In the genomic region with DNA sequence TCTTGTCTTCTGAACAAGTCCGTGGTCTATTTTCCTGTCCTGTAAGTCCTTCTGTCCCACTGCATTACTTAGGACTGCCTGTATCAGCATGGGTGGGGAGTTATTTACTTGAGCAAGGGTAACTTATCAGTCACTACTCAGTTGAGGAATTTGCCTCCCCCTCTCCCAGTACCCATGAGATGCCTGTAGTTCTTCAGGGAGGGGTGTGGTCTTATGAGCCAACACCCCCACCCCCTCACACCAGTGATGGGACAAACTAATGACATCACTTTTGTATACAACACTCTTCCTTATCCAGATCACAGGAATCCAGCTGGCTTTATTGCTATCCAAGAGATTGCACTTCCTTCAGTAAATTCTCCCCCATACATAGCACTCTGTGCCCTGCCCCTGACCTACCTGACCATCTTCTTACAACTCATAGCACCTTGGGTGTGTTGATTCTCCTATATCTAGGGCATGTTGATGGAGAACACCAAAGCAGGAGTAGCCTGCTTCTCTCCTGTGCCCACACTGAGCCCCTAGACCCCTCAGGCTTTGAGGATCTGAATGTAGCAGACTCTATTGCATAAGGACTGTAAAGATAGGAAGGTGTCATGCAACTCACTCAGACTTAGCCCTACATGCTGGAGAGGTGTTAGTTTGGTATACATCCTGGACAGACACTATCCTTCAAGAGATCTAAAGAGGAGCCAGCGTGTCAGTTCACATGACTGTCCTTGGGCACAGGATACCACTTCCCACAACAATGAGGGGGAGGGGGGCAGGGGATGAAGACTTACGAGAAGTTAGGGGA, we compare ENCODE assay signal across 16 mouse cellular contexts. TPM values are rescaled to one million over a fixed set of nuclear protein-coding genes. Genes with fewer than 3 reads are reported as not detected.
A peak's percentile ranks its signal among the peaks of the same experiment; 100 is the strongest.
DNase-seq lines count a peak whose midpoint lies in the region; ATAC-seq and TF ChIP-seq lines count a peak whose summit lies in the region.
"Had no signal": no experiment of that assay in that cellular context is flagged by ENCODE, and none has a peak within 500 bp of the region (broad histone marks: within the 10 kb centered on the region; RNA-seq: fewer than 3 reads in every experiment).

No protein-coding gene starts in this region.

- no peak for DNase-seq in kidney, postnatal 0 days (ENCODE audit: low spot score)
- no peak for DNase-seq in kidney, adult 18-20 months
- peak; percentile 73 for DNase-seq in lung, postnatal 0 days (ENCODE audit: low spot score)
- peak; percentile 35 for DNase-seq in stomach, postnatal 0 days (ENCODE audit: low spot score)
- DNase-seq in spleen, postnatal 36 days (ENCODE audit: low spot score in 2 of 2): no peak
- DNase-seq: B cell, adult 2 months; heart, adult 11 months; thymus, postnatal 14 days had no signal

- no peak overlapping the region for H3K4me3 ChIP-seq in kidney, postnatal 0 days (replicated peaks; ENCODE audit: low read depth, low read length)
- peak overlapping the region; percentile 19; the same call in 1 of the 2 replicates for H3K4me3 ChIP-seq in intestine, embryonic 16.5 days (ENCODE audit: low read length)
- H3K4me3 ChIP-seq in lung, postnatal 0 days (ENCODE audit: low read depth, low read length): no peak overlapping the region
- H3K4me3 ChIP-seq in stomach, postnatal 0 days (ENCODE audit: low read depth, low read length): no peak overlapping the region
- H3K4me3 ChIP-seq in midbrain, embryonic 13.5 days (replicated peaks): no peak overlapping the region
- H3K4me3 ChIP-seq: midbrain, embryonic 10.5 days had no signal

- H3K27ac ChIP-seq in kidney, postnatal 0 days: peak overlapping the region; percentile 62; the same call in 1 of the 2 replicates
- peak overlapping the region; percentile 94 for H3K27ac ChIP-seq in intestine, embryonic 16.5 days (ENCODE audit: low read length)
- H3K27ac ChIP-seq in lung, postnatal 0 days (ENCODE audit: low read length): no peak overlapping the region
- H3K27ac ChIP-seq in stomach, postnatal 0 days (replicated peaks): peak overlapping the region; percentile 35
- H3K27ac ChIP-seq in midbrain, embryonic 13.5 days: no peak overlapping the region
- H3K27ac ChIP-seq: hindbrain, postnatal 0 days; midbrain, embryonic 10.5 days had no signal

- H3K9me3 ChIP-seq in kidney, postnatal 0 days (replicated peaks; ENCODE audit: low read length): no peaks in the 10 kb centered on the region
- H3K9me3 ChIP-seq in intestine, embryonic 16.5 days (ENCODE audit: control insufficient read depth, low read length): no peaks in the 10 kb centered on the region
- H3K9me3 ChIP-seq in lung, postnatal 0 days (ENCODE audit: low read length): no peaks in the 10 kb centered on the region
- no peaks in the 10 kb centered on the region for H3K9me3 ChIP-seq in stomach, postnatal 0 days (ENCODE audit: control insufficient read depth, low read length)
- H3K9me3 ChIP-seq in midbrain, embryonic 13.5 days: no peaks in the 10 kb centered on the region
- H3K9me3 ChIP-seq: midbrain, embryonic 10.5 days had no signal

- no peak; the same call in 1 of the 2 replicates for TF ChIP-seq EP300 in lung, postnatal 0 days (IDR thresholded peaks at IDR 0.05)
- no peak for TF ChIP-seq EP300 in stomach, postnatal 0 days (optimal IDR thresholded peaks at IDR 0.05)

- TF ChIP-seq CTCF in kidney, postnatal 0 days (IDR thresholded peaks at IDR 0.05; ENCODE audit: low read depth): no peak
- TF ChIP-seq CTCF in lung, postnatal 0 days (IDR thresholded peaks at IDR 0.05): no peak
- no peak for TF ChIP-seq CTCF in stomach, postnatal 0 days (IDR thresholded peaks at IDR 0.05; ENCODE audit: low read depth)

- H3K27me3 ChIP-seq in kidney, postnatal 0 days (ENCODE audit: insufficient read depth, low read length): no peaks in the 10 kb centered on the region
- H3K27me3 ChIP-seq in intestine, embryonic 16.5 days (replicated peaks; ENCODE audit: control insufficient read depth, insufficient read depth, low read length): no peaks in the 10 kb centered on the region
- no peaks in the 10 kb centered on the region for H3K27me3 ChIP-seq in lung, postnatal 0 days (replicated peaks; ENCODE audit: insufficient read depth, low read length)
- no peaks in the 10 kb centered on the region for H3K27me3 ChIP-seq in stomach, postnatal 0 days (ENCODE audit: control insufficient read depth, insufficient read depth, low read length)
- H3K27me3 ChIP-seq in midbrain, embryonic 13.5 days: no peaks in the 10 kb centered on the region

- whole genome bisulfite sequencing in kidney, postnatal 0 days: 79% methylated on average over 3 of the region's 3 CpGs
- WGBS in intestine, embryonic 16.5 days: 43% methylated on average over 3 of the region's 3 CpGs
- WGBS in lung, postnatal 0 days: 41% methylated on average over 3 of the region's 3 CpGs
- WGBS in stomach, postnatal 0 days: 65% methylated on average over 3 of the region's 3 CpGs
- WGBS in midbrain, embryonic 13.5 days: 90% methylated on average over 3 of the region's 3 CpGs

- H3K4me1 ChIP-seq in kidney, postnatal 0 days (replicated peaks; ENCODE audit: insufficient read depth, low read length): peaks cover 9% of the 10 kb centered on the region; the same call in 1 of the 2 replicates
- H3K4me1 ChIP-seq in intestine, embryonic 16.5 days (ENCODE audit: control insufficient read depth, insufficient read depth, low read length): peaks cover 13% of the 10 kb centered on the region; the same call in 1 of the 2 replicates
- H3K4me1 ChIP-seq in lung, postnatal 0 days (ENCODE audit: insufficient read depth, low read depth, low read length): peaks cover 11% of the 10 kb centered on the region; the same call in 1 of the 2 replicates
- H3K4me1 ChIP-seq in stomach, postnatal 0 days (replicated peaks; ENCODE audit: control insufficient read depth, insufficient read depth): 0 out of 2 replicates have a peak, but pooled peaks cover 2% of the 10 kb centered on the region
- no peaks in the 10 kb centered on the region for H3K4me1 ChIP-seq in midbrain, embryonic 13.5 days (replicated peaks)
- H3K4me1 ChIP-seq: midbrain, embryonic 10.5 days had no signal

- peak; percentile 44; the same call in 1 of the 2 replicates for ATAC-seq in kidney, postnatal 0 days (replicated peaks; ENCODE audit: low FRiP score, low read depth)
- peak; percentile 84 for ATAC-seq in intestine, embryonic 16.5 days
- peak; percentile 81 for ATAC-seq in lung, postnatal 0 days
- ATAC-seq in stomach, postnatal 0 days (ENCODE audit: low FRiP score, low TSS enrichment): peak; percentile 70
- no peak for ATAC-seq in midbrain, embryonic 13.5 days
- ATAC-seq: forebrain, embryonic 14.5 days; hindbrain, postnatal 0 days had no signal

- H3K36me3 ChIP-seq in kidney, postnatal 0 days (ENCODE audit: insufficient read depth, low read length): no peaks in the 10 kb centered on the region
- H3K36me3 ChIP-seq in intestine, embryonic 16.5 days (ENCODE audit: control insufficient read depth, insufficient read depth, low read length): no peaks in the 10 kb centered on the region
- H3K36me3 ChIP-seq in lung, postnatal 0 days (ENCODE audit: insufficient read depth, low read length): no peaks in the 10 kb centered on the region
- H3K36me3 ChIP-seq in stomach, postnatal 0 days (ENCODE audit: control insufficient read depth, insufficient read depth, low read length): no peaks in the 10 kb centered on the region
- H3K36me3 ChIP-seq in midbrain, embryonic 13.5 days: no peaks in the 10 kb centered on the region
- H3K36me3 ChIP-seq: midbrain, embryonic 10.5 days had no signal

- H3K4me2 ChIP-seq in kidney, postnatal 0 days (ENCODE audit: low read length): no peak overlapping the region
- peak overlapping the region; percentile 44 for H3K4me2 ChIP-seq in intestine, embryonic 16.5 days (ENCODE audit: low read depth, low read length)
- H3K4me2 ChIP-seq in lung, postnatal 0 days (replicated peaks; ENCODE audit: low read depth, low read length): no peak overlapping the region
- H3K4me2 ChIP-seq in stomach, postnatal 0 days (replicated peaks; ENCODE audit: low read depth): no peak overlapping the region
- no peak overlapping the region for H3K4me2 ChIP-seq in midbrain, embryonic 13.5 days (replicated peaks)

- no peak overlapping the region for H3K9ac ChIP-seq in kidney, postnatal 0 days (ENCODE audit: low read depth, low read length)
- no peak overlapping the region for H3K9ac ChIP-seq in intestine, embryonic 16.5 days (ENCODE audit: low read depth, low read length)
- no peak overlapping the region for H3K9ac ChIP-seq in lung, postnatal 0 days (replicated peaks; ENCODE audit: low read depth)
- no peak overlapping the region for H3K9ac ChIP-seq in stomach, postnatal 0 days (ENCODE audit: low read length)
- no peak overlapping the region for H3K9ac ChIP-seq in midbrain, embryonic 13.5 days (replicated peaks)

RNA-seq across cellular contexts. Expression of gene Rdh7, which starts 10.2 kb away (rescaled TPM):
- polyA plus RNA-seq in kidney, postnatal 0 days (2015; fragmentation: Nextera tagmentation; extraction: Ambion mirVana): 0.13 and 0.21 TPM in 2 replicates
- 0.86 and 1.1 TPM in 2 replicates for polyA plus RNA-seq in intestine, embryonic 16.5 days (2015; fragmentation: Nextera tagmentation; extraction: Ambion mirVana)
- polyA plus RNA-seq in lung, postnatal 0 days (2015; fragmentation: Nextera tagmentation; extraction: Ambion mirVana): not detected in 2 replicates
- 1.9 and 2.1 TPM in 2 replicates for polyA plus RNA-seq in stomach, postnatal 0 days (2015; fragmentation: Nextera tagmentation; extraction: Ambion mirVana)
- not detected in 2 replicates for polyA plus RNA-seq in midbrain, embryonic 13.5 days (2015; fragmentation: Nextera tagmentation; extraction: Ambion mirVana)
- polyA plus RNA-seq: cortical plate, adult 2 months; forebrain, embryonic 14.5 days; heart, postnatal 0 days; hindbrain, postnatal 0 days; midbrain, embryonic 10.5 days had no signal

RNA-seq across cellular contexts. Expression of gene Rdh16f2, which starts 12.2 kb away (rescaled TPM):
- polyA plus RNA-seq in kidney, postnatal 0 days (2015; fragmentation: Nextera tagmentation; extraction: Ambion mirVana): 2.1 and 2.3 TPM in 2 replicates
- 0.27 and 0.49 TPM in 2 replicates for polyA plus RNA-seq in intestine, embryonic 16.5 days (2015; fragmentation: Nextera tagmentation; extraction: Ambion mirVana)
- polyA plus RNA-seq in lung, postnatal 0 days (2015; fragmentation: Nextera tagmentation; extraction: Ambion mirVana): not detected in 2 replicates
- polyA plus RNA-seq in stomach, postnatal 0 days (2015; fragmentation: Nextera tagmentation; extraction: Ambion mirVana): not detected in 2 replicates
- polyA plus RNA-seq in midbrain, embryonic 13.5 days (2015; fragmentation: Nextera tagmentation; extraction: Ambion mirVana): not detected in 2 replicates
- polyA plus RNA-seq: cortical plate, adult 2 months; forebrain, embryonic 14.5 days; heart, postnatal 0 days; hindbrain, postnatal 0 days; limb, embryonic 14.5 days; midbrain, embryonic 10.5 days had no signal

RNA-seq across cellular contexts. Expression of gene Sdr9c7, which starts 19.9 kb away (rescaled TPM):
- polyA plus RNA-seq in kidney, postnatal 0 days (2015; fragmentation: Nextera tagmentation; extraction: Ambion mirVana): not detected in 2 replicates
- 0.17 and 0.33 TPM in 2 replicates for polyA plus RNA-seq in intestine, embryonic 16.5 days (2015; fragmentation: Nextera tagmentation; extraction: Ambion mirVana)
- not detected in 2 replicates for polyA plus RNA-seq in lung, postnatal 0 days (2015; fragmentation: Nextera tagmentation; extraction: Ambion mirVana)
- polyA plus RNA-seq in stomach, postnatal 0 days (2015; fragmentation: Nextera tagmentation; extraction: Ambion mirVana): 24.6 and 24.7 TPM in 2 replicates
- polyA plus RNA-seq in midbrain, embryonic 13.5 days (2015; fragmentation: Nextera tagmentation; extraction: Ambion mirVana): not detected in 2 replicates
- polyA plus RNA-seq: forebrain, embryonic 14.5 days; heart, postnatal 0 days; hindbrain, postnatal 0 days; midbrain, embryonic 10.5 days had no signal

RNA-seq across cellular contexts. Expression of gene Rdh19, which starts 28.7 kb away (rescaled TPM):
- 11.4 and 12.6 TPM in 2 replicates for polyA plus RNA-seq in kidney, postnatal 0 days (2015; fragmentation: Nextera tagmentation; extraction: Ambion mirVana)
- not detected in 2 replicates for polyA plus RNA-seq in intestine, embryonic 16.5 days (2015; fragmentation: Nextera tagmentation; extraction: Ambion mirVana)
- polyA plus RNA-seq in lung, postnatal 0 days (2015; fragmentation: Nextera tagmentation; extraction: Ambion mirVana): not detected in 2 replicates
- polyA plus RNA-seq in stomach, postnatal 0 days (2015; fragmentation: Nextera tagmentation; extraction: Ambion mirVana): not detected in 2 replicates
- polyA plus RNA-seq in midbrain, embryonic 13.5 days (2015; fragmentation: Nextera tagmentation; extraction: Ambion mirVana): not detected in 2 replicates
- polyA plus RNA-seq: cortical plate, adult 2 months; forebrain, embryonic 14.5 days; heart, postnatal 0 days; hindbrain, postnatal 0 days; limb, embryonic 14.5 days; midbrain, embryonic 10.5 days had no signal

Comparison
In these comparisons a context has a peak if more than half of its experiments do, and no peak if none do; other contexts are left out.
1. DNase-seq: peak in lung, postnatal 0 days (single experiment) and stomach, postnatal 0 days (single experiment); none in kidney, postnatal 0 days (single experiment), kidney, adult 18-20 months (single experiment) and spleen, postnatal 36 days (0 of 2).
2. H3K27ac ChIP-seq: peak in kidney, postnatal 0 days (single experiment), intestine, embryonic 16.5 days (single experiment) and stomach, postnatal 0 days (single experiment); none in lung, postnatal 0 days (single experiment) and midbrain, embryonic 13.5 days (single experiment).
3. RNA of gene Sdr9c7, which starts 19.9 kb away (polyA plus RNA-seq): 24.6 to 24.7 TPM in stomach, postnatal 0 days; 0.17 to 0.33 TPM in intestine, embryonic 16.5 days, not detected in lung, postnatal 0 days, not detected in kidney, postnatal 0 days and not detected in midbrain, embryonic 13.5 days; every median in the first group is over 10 times any median in the second.